Mouse (Mus musculus) heart, postnatal 0 days (tissue): ENCODE results near the gene Stac2.

Experiments
- CTCF ChIP-seq: IDR thresholded peaks from 2 replicates; pipeline ENCODE4 v1.5.1; 2016; ENCODE audit warnings: antibody characterized with exemption, control low read depth, low read depth
- EP300 ChIP-seq: IDR thresholded peaks from 2 replicates; pipeline ENCODE4 v1.6.1; 2016; ENCODE audit warnings: antibody characterized with exemption, low read depth

- peak; percentile 86 for TF ChIP-seq CTCF
- no peak for TF ChIP-seq EP300
These were observed 22.0 kb upstream of the Stac2 start for GRCm38 (mm10) chr11:98075195-98075808.
